Mouse (Mus musculus) left cerebral cortex, postnatal 10 days (tissue): ENCODE results near the gene Adam23. TPM values are rescaled to one million over a fixed set of nuclear protein-coding genes. Genes with fewer than 3 reads are reported as not detected.

Experiments
- DNase-seq, 2 experiments: peaks; one replicate each; pipeline ENCODE4 v3.0.0; 2021 to 2022; ENCODE audit warnings: low spot score in 2 of 2, mixed read lengths in 1 of 2; ENCODE audit errors: extremely low spot score in 1 of 2
- intact Hi-C: fragments of 180-260 bp; cut with DNase I; formaldehyde crosslinking; loops from one replicate; pipeline ENCODE4 v1.15.1; 2025
- total RNA-seq, 2 experiments: library from RNA; stranded (reverse); gene quantifications; 2 replicates each; pipeline ENCODE4 v1.2.3; 2021

The Adam23 gene
- total RNA-seq, 2 experiments from 2014 or later: 155 to 157 TPM

GRCm38 (mm10) chr1:63459926-63460325, 14.2 kb downstream of the Adam23 start:
- intact Hi-C loops: loop anchor here (10.0 kb wide), 1 partner anchor 275 kb away; no protein-coding TSS in a partner anchor
- DNase-seq: no peak

- DNase-seq: no peak
- intact Hi-C loops: no loop called here
Measured at GRCm38 (mm10) chr1:63464441-63464840, 18.8 kb downstream of the Adam23 start.

GRCm38 (mm10) chr1:63473272-63473671, 27.6 kb downstream of the Adam23 start:
- intact Hi-C loops: no loop called here
- no peak for DNase-seq

- no peak for DNase-seq
- intact Hi-C loops: no loop called here
Measured at GRCm38 (mm10) chr1:63473696-63474095, 28.0 kb downstream of the Adam23 start.

- no peak for DNase-seq
- intact Hi-C loops: no loop called here
Measured at GRCm38 (mm10) chr1:63478946-63479345, 33.3 kb downstream of the Adam23 start.

- intact Hi-C loops: no loop called here
- no peak for DNase-seq
Measured at GRCm38 (mm10) chr1:63484646-63485045, 39.0 kb downstream of the Adam23 start.

- no peak for DNase-seq
- intact Hi-C loops: no loop called here
Measured at GRCm38 (mm10) chr1:63486646-63487045, 41.0 kb downstream of the Adam23 start.

- no peak for DNase-seq
- intact Hi-C loops: no loop called here
Measured at GRCm38 (mm10) chr1:63491001-63491400, 45.3 kb downstream of the Adam23 start.

GRCm38 (mm10) chr1:63493325-63493724, 47.6 kb downstream of the Adam23 start:
- intact Hi-C loops: no loop called here
- no peak for DNase-seq

DNA sequence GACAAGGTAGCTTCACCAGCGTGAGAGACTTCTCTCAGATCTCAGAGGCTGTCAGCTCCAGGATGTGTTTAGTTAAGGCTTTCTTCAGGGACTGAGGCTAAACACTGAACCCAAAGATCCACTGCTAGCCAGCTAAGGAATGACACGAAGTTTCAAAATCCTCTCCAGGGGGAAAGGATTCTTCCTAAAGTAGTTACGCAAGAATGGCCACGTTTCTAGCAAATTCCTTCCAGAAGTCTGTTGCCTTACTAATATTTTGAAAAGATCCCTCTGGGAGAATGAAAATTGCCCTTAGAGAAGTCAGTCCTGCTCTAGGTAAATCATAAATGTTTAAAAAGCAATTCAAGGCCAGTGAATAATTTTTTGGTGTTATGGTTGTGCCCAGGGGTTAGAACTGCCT, 61.7 kb downstream of the Adam23 start:
- DNase-seq: no peak
- intact Hi-C loops: no loop called here

- intact Hi-C loops: no loop called here
Measured at GRCm38 (mm10) chr1:63508801-63509200, 63.1 kb downstream of the Adam23 start.

DNA sequence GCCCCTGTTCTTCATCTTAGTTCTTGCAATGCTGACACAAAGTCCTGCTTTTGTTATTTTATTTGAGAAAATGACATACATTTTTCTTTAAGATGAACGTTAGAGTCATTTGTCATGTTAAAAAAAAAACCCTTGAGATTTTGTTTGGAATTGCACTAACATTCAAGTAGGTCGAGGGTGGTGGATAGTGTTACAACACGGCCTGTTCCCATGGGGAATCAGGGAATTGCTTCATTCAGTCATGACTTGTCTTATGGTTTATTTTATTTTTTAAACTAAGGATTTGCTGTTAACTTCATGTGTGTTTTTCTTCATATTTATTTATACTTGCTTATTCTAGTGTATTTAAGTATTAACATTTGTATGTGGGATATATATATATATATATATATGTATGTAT, 65.7 kb downstream of the Adam23 start:
- intact Hi-C loops: no loop called here
- no peak for DNase-seq

More at GRCm38 (mm10) chr1:63508801-63509200, 63.1 kb downstream of the Adam23 start:
- no peak for DNase-seq

- no peak for DNase-seq
- intact Hi-C loops: no loop called here
Measured at GRCm38 (mm10) chr1:63517800-63518199, 72.1 kb downstream of the Adam23 start.

DNA sequence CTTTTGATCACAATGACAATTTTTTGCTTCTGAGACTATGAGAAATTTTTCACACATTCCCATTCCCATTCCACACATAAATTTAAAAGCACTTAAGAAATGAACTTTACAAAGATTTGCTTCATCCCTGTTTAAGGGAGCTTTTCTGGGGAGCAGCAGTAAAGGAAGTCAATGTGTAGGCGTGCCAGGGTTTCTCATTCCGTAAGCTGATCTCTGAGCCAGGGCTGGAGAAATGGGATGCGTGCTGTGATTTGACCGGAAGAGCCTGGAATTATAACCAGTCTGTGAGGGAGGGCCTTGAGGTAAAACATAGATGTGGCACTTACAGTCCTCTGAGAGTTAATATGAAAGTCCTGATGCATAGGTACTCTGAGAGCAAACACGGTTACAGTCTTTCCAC, 73.1 kb downstream of the Adam23 start:
- intact Hi-C loops: no loop called here
- no peak for DNase-seq

DNA sequence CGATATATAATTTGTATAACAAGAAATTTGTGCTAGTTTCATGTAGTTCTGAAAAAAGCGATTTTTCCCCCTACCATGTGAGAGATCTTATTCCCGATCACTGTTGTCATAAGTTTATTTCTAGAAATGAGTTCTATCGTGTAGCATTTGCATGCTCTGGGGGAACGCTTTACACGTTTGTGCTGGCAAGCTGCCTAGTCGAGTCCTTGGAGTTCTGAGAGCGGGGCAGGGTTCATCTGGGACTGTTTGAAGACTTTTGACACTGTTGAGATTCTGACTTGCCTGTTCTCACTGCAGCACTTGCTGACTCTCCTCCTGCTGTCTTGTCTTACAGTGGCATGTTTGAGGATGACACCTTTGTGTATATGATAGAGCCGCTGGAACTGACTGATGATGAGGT, 84.2 kb downstream of the Adam23 start:
- no peak for DNase-seq
- intact Hi-C loops: no loop called here

DNA sequence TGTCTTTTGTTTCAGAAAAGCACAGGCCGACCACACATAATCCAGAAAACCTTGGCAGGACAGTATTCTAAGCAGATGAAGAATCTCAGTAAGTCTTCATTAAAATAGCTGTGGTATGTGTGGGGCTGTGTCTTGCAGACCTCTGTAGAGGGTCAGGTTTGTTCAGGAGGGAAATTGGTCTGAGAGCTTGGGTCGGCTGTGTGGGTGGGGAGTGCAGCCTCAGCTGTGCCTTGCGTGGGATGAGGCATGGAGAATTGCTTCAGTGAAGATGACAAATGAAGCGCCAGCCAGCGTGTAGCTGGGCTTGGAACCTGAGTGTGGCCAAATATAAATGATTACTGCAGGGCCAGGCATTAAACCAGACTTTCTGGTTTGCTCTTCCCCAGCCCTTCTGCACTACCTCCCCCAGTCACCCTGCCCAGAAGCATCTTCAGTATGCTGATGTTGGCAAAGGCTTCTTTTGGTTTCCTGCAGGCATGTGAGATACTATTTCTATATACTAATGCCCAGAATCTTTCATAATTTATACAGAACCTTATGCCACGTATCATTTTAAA, 88.7 kb downstream of the Adam23 start:
- intact Hi-C loops: no loop called here
- DNase-seq: no peak

DNA sequence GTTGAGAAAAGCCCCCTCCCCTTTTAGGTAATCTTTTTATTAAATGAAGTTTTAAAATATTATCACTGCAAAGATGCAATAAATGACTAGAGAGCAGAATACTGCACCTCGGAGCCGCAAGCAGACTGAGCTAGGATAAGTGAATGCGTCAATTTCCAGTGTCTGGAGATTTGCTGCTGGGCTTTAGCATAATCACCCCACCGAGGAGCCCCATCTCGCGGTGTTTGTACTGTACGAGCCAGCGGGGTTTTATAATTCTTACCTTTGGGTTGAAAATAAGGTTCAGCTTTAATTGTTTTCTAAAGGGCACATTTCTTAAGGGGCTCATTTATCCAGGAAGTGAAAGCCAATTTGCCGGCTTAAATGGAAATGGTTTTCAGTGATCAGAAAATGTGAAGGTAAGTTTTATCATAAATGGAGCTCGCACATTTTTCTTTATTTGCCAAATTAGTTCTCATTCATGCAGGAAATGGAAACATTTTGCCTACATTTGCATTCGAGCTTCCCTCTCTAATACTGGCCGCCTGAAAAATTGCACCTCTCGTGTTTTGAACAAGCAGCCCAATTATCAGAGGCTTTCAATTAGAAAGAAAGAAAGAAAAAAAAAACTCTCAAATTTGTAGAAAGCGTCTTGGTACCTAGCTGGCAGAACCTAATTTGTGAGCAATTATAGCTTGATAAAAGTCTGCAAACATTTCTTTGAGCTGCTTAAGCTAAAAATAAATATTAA, 94.4 kb downstream of the Adam23 start:
- DNase-seq: no peak
- intact Hi-C loops: no loop called here

- intact Hi-C loops: no loop called here
- no peak for DNase-seq
Measured at GRCm38 (mm10) chr1:63544122-63544521, 98.4 kb downstream of the Adam23 start.

- intact Hi-C loops: no loop called here
- no peak for DNase-seq
Measured at GRCm38 (mm10) chr1:63553039-63553438, 107.3 kb downstream of the Adam23 start.

DNA sequence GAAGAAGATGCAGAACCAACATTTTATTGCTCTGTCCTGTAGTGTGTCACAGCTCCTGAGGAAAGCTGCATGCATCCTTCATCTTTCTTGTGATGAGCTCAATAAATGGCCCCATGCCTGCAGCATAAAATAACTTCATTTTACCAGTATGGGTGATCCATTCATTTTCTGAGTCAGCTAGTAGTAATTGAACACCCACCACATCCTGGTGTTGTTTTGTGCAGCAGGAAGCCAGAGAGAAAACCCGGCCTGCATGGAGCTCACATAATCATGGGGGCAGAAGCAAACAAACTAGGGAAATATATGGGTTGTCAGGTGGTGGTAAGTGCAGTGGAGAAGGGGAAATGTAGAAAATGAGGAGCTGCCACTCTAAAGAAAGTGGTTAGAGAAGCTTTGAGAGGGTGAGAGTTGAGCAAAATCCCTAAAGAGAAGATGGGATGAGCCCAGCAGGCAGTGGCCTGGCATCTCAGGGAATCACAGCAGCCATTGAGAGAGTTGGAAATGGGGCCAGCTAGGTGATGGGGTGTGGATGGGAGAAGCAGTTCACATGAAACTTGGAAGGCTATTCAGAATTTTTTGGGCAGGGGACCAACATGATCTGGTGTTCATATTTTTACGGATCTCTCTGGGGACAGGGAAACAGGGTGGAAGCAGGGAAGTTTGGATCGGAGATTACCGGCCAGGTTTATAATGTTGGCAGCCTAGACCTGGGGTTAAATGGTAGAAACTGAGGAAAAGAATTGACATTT, 116.3 kb downstream of the Adam23 start:
- intact Hi-C loops: no loop called here
- DNase-seq: no peak
